Mouse (Mus musculus) kidney, postnatal 14 days (tissue): ENCODE results near the gene Lipe.
"Not testable (repeated sequence)": the region's sequence is repeated elsewhere in the genome, so short reads cannot be mapped to it uniquely, and the experiment has no call there.

Experiments
- DNase-seq: peaks from one replicate; pipeline ENCODE4 v3.0.0; 2022; ENCODE audit warnings: mixed read lengths

Lipe gene

DNA sequence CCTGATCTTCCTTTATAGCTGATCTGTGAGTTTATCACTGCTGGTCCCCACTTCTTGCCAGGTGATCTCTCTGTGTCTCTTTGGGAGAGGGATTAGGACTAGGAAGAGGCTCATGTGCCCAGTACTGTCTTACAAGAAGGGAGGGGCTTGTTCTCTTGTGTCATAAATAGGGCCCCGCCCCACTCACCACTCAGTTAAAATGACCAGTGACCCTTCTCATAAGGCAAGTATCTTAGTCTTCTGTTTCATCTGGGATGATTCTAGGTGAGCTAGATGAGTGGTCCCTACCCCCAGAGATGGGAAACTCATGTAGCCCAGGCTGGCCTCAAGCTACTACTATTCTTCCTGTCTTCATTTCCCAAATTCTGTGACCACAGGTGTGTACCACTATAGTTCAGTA is at the start of gene Lipe:
Gene Lipe (minus strand): TSS at position 101 of the 400 bp plus-strand sequence.
- no peak for DNase-seq

DNA sequence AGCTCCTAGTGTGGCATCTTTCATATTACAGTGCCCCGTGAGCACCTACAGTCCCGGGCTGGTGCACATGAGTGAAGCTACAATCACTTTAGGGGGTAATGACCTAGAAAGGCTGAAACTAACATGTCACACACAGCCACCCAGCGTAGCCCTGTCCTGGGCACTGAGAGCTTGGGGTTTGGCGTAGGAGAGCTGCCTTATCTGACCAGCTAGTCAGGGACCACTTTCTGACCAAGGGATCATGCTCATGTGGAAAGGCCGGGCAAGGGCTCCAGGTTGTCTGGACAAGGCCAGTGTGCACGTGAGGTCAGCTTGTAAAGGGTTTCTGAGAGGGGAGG is 42.3 kb upstream of the Lipe start:
- DNase-seq, result no peak

DNA sequence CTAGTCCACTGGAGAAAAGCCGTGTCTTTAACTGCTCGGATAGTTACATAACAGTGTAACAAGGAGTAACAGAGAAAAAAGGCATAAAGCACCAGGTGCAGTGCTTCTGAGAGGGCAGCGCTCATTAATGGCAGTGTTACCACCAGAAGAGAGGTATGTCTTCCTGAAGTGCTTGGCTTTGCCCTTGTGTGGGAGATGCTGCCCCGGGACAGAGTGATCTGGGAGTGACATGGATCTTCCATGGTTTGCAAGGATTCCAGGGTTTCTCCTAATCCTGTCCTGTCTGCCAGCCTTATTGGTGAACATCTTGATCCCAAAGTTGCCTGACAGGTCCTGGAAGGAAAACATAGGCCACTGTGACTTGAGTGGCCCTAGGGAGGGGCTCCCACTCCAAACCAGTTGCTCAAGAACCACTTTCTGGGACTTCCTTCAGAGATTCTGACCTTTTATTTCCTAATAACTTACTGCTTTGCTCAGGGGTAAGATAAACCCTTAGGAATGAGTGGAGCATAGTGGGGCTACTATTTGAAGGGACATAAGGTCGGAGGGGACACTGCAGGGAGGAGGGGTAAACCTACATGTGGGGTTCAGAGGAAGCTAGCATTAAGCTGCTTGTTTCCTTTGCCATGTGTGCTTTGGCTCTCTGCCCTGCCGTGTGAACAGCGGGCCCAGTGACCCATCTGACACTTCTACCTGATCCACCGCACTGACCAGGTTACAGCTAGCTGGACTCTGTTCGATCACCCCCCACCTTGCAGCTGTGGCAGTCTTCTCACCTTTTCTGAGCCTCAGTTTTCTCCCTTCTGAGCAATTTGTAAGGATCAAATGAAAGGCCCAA is 41.7 kb upstream of the Lipe start:
- DNase-seq, result peak; percentile 40

DNA sequence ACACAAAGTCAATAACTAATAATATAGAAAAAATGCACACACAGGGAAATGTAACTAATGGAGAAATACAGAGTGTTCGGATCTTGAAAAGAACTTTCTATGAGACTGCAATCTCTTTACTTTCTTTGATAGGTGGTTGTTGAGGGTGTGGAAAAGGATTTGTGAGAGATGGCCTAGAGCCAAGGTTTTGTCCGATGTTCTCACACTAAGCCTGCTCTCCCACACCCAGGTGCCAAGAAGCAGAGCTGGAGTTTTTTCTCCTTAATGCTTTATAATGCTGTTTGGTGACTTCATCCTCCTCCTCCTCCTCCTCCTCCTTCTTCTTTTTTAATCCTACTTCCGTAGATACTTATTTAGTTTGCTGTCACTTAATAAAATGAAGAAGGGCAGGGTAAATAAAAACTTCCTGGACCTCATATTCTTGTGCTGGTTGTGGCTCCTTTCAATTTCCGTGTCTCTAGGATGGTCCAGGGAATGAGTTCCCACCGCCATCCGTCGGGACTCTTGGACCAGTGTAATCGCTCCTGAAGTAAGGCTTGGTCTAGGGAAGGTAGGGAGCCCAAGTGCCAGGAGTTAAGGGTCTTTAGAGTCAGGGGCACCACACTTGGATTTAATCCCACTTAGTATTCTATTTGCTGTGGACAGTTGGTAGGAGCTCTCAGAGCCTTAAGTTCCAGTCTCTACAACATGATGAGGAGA is 40.8 kb upstream of the Lipe start:
- DNase-seq, result no peak

DNA sequence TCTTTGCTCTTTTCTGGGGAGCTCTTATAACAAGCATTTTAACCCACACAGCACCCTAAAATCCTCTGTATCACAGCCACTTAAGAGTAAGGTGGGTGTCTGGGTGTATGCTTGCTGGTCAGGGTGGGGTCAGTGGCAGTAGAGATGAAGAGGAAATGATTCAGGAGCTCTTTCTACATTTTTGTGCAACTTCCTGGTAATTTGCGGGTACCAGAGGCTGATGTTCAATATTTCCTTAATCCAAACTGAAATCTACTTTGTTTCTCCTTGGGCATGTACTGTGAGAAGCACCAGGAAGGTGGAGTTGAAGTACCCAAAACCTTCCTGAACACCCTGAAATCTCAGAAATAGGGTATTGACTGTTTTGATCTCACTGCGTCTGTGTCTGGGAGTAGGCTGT is 38.2 kb upstream of the Lipe start:
- no peak for DNase-seq

DNA sequence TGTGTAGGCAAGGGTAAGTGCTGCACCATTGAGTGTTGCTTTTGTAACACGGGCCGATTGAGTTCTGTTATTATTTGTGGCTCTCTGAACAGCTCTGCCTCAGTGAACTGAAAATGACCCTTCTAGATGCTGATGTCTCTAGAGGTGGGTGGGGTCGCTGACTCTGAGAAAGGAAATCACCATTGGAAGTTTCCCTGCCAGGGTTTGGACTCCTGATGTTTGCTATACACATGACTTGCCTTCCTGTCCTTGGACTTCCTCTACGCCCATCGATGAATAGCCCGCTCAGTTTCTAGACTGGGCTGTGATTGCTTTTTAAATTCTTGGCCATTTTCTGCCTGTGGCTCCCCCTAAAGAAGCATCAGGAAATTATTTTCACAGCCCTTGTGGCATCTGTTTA is 37.7 kb upstream of the Lipe start:
- peak; percentile 42 for DNase-seq

DNA sequence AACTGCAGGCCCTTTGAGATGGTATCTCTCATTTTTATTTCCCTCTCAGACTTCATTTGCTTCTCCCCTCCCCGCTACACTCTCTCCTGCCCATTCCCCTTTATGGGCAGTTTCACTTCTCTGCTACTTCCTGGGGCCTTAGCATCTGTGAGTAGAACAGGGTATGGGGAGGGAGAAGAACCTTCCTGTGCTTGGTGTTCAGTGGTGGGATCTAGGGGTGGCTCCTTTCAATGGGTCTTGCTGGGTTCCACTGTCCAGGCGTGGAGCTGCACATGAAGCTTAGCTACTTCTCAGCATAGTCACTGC is 37.0 kb upstream of the Lipe start:
- DNase-seq, result no peak

DNA sequence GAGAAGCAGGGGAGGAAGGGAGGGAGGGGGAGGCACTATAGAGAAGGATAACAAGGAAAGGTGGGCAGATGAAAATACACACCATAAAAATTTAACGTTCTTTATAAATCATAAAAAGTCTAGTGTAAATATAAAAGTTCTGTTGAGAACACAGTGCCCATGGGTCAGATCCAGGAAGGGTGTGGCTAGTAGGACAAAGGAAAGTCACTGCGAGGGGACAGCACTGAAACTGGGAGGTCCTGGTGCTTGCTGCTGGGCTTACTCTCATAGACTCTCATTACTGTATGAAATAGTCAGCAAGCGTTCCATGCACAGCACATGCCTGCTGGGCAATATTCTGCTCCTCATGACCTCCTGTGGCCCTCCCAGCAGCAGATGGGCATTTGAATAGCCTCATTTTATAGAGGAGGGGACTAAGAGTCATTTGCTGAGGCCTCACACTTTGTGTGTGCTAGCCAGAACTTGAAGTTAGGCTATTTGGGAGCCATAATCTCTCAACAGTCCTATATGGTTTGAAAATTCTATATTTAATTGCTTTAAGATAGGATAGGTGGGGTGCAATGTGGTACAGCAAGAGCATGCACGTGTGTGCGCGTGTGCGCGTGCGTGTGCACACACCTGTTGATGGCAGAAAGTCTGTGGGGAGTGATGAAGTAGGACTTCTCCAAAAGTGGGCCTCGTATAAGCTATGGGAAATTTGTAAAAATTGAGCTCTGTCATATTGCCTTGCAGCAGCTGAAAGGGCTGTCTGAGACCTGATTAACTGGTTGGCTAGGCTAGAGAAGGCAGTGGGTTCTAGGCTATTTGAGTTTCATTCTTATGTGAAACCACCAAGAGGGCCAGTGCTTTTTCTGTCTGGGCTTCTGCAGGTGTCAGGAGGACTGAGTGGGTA is 36.4 kb upstream of the Lipe start:
- peak; percentile 21 for DNase-seq

DNA sequence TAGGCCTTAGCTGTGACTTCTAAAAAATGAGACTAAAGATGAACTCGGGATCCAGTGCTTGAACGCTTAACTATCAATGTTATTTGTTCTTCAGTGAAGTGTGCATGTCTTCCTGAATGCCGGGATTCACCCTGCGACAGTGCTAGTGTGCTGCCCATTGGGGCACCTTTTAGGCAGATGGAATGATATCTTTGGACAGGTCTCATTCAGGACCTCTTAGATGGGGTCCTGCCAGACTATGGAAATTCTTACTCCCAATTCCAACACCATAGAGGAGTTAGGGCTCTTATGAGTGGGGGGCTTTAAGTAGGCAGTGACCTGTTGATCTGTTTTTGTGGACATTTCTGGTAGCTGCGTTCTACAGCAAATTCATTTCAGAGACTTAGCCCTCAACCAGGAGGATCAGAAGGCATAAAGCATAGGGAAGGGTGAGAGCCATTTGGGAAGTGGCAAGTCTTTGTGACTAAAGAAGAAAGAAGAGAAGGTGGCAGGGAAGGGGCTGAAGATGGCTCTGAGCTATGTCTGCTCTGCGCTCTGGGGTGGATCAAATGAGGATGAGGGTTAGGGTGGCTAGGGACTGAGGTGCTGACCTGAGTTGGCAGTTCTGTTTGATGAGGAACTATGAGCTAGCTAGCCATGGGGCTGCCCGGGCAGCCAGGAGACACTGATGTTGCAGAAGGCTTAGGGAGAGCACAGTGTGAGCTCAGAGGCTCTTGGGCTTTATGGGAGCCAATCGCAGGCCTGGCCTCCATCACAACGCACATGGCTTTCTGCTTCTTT is 35.5 kb upstream of the Lipe start:
- DNase-seq, result no peak

DNA sequence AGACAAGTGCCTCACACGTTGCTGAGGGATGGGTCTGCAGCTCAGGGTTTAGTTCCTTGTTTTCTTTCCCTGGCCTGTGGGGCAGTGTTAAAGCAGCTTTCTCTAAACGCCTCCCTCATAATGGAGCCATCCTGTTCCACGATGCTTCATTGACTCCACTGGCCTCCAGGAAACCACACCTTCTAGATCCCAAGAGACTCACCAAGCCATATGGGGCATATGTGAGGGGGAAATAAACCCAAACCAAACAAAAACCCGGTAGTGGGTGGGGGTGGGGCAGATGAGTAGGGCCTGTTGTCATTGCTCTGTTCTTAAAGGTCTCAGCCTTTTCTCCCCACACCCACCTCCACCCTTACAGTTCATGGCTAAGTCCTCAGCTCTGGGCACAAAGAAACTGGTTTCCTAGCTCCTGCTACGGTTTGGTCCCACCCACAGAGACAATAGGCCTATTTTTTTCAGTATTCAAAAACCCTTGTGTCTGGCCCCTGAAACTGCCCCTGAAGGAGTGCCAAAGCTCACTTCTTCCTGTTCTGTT is 34.6 kb upstream of the Lipe start:
- DNase-seq, result peak; percentile 28

DNA sequence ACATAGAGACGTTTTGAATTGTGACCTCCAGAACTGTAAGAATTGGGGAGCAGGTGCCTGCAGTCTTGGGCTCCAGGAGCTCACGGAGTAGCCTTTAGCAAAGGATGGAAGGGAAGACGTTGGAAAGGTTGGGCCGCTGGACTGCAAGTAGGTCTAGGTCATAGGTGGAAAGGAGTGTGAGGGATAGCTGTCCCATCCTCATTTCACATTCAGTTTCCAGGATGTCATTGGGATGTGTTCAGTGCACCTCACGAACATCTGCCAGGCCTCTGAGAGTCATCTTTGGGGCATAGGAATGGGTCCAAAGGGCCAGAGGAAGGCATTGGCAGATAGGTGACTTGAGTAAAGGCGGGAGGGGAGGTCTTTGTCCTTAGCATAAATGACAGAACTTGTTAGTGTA is 33.9 kb upstream of the Lipe start:
- no peak for DNase-seq

DNA sequence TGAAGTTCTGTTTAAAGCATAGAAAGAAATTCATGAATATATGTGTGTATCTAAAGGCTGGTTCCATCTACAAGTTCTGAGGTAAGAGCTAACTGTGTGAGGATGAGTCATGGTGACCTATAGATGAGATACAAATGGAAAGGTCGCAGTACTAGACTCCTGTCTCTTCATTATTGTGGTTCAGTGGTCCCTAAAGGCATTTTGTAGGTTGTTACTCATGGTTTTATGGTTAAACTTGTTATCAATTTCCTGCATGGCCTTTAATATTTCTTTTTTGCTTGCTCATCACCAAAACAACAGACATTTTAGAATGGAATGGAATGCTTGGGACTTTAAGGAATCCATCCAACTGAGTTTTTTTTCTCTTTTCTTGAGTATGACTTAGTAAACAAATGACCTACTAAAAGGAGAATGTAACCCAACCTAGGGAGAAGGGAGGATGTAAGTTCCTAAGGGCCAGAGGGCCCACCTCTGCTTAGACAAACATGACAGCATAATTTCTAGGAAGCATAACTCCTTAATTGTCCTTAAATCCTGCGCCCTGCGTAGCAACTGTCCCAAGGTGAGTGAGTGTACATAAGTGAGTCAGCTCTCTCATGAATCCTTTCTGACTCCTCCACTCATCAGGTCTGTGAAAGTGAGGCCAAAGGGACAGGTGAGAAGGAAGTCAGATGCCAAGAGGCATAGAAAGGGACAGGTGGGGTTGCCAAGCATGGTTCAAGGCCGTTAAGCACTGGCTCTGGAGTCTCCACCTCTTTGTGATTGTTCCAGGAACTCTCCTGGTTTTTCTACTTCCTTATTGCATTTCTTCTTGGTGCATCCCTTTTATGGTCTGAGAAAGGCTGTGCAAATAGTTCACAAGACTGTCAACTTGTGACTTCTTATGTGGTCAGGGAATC is 31.6 kb upstream of the Lipe start:
- no peak for DNase-seq

DNA sequence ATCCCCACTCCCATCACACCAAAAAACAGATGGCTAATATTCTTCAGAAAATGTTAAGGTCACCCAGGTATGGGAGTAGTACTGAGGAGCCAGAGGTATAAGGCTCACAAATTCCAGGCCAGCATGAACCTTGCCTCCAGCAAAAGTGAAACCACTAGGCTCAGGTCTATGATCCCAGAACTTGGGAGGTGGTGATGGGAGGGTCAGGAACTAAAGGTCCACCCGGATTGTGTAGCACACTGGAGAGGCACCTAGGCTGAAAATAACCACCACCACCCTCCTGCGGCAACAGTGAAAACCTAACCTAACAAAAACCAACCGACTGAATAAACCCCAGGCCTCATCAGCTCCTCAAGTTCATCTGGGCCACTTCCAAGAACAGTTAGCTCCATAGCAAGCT is 29.8 kb upstream of the Lipe start:
- DNase-seq, result no peak

DNA sequence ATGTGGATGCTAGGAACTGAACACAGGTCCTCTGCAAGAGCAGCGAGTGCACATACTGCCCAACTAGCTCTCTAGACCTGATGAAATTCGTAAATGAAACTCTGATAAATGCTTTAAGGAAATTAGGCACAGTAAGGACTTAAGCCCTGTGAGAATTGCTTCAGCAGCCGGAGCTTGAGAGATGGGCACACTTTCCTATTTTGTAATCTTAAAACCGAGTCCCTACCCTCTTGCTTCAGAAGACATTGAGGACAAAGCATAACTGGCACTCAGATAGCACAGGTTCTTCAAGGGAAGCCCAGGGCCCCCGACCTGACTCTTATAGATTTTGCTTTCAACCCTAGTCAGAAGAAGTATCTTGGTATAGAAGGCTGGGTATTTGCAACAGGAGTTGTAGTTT is 28.6 kb upstream of the Lipe start:
- no peak for DNase-seq

DNA sequence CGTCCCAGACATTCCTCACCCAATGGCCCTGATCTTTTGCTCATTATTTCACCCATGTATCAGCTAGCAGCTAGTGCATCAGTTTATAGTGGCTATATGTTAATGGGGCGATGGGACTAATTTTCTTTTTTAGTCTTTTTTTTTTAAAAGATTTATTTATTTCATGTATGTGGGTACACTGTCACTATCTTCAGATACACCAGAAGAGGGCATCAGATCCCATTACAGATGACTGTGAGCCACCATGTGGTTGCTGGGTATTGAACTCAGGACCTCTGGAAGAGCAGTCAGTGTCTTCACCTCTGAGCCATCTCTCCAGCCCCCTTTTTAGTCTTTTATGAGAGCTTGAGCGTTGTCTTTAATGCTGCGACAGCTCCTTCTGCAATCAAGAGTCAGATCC is 27.9 kb upstream of the Lipe start:
- not testable (repeated sequence) for DNase-seq

DNA sequence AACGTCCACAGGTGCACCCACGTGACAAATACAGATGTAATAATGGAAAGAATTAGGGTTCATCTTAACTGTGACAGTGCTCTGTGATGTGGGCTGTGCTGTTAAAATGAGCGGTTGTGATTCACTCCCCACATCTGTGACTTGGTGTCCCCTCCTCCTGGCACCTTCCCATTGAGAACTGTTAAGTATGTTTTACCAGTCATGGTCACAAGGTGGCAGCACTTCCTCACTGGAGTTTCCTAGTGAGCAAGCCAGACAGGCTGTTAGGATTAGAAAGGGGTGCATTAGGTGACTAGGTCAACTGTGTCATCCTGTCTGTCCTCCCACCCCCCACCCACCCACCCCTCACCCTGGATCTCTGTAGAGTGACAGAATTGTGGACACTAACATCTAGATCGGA is 25.9 kb upstream of the Lipe start:
- DNase-seq, result peak; percentile 85

DNA sequence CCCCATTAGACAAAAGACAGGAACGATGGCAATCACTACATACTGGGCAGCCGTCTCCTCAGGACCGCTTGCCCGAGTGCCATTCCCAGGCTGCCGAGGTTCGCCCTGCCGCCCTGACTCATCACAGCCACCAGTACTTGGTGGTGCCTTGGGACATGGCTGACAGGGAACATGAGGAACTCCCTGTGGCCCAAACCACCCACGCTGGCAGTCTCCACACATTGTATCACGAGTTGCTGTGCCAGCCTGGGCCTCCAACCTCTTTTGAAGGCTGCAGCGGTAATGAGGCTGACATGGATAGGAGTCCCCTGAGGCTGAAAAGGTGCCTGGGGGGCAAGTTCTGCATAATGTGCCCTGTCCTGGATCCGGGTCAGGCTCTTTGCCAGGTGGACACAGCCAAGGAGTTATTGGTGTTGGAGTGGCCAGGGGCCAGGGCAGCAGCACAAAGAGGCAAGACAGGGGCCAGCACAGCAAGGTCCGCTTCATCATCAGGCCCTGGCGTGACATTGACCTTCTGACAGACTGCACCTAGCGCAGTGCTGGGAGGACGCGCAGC is 23.9 kb upstream of the Lipe start:
- DNase-seq, result no peak

DNA sequence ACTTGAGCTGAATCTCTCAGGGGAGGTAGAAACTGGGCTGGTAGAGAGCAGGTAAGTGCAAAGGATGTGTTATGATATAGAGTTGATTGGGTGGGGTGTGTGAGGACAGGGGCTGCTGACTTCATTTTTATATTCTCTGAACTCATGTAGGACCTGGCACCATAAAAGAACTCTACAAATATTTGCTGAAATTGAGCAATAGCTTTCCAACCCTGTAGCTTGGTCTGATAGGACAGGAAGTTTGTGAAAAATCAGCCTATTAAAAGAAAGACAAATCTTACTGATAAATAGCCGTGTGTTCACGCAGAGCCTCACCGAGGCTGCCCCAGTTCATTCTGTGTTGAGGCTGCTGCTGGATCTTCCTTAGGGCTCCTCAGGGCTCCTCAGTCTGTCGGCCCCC is 21.4 kb upstream of the Lipe start:
- DNase-seq, result no peak

DNA sequence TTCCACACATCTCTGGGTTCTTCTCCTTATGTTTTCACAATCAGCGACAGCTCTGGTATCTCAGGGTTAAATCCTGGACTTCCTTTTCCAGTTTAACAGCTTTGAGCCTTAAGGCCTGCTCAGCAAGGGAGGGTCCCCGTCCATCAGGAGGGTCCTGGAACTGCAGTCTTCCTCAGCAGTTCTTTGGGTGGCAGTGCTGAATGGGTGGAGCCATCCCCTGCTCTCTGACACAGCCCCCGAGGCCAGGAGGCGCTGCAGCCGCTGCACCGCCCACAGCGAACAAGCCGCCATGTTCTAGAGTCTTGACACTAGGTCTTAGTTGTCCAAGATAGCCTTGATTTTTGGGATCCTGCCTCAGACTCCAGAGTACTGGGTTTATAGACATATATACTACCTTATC is 21.0 kb upstream of the Lipe start:
- no peak for DNase-seq

DNA sequence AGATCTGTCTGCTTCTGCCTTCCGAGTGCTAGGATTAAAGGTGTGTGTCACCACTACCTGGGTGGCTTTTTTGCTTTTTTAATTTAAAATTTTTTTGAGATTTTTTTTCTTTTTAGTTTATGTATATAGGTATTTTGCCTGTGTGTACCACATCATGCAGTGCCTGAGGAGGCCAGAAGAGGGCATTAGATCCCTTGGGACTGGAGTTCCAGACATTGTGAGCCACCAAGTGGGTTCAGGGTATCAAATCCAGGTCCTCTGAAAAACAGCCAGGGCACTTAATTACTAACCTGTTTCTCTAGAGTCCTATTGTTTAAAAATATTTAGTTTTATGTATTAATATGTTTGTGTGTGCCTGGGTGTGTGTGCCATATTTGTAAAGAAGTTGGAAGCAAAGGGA is 19.1 kb upstream of the Lipe start:
- peak; percentile 35 for DNase-seq

DNA sequence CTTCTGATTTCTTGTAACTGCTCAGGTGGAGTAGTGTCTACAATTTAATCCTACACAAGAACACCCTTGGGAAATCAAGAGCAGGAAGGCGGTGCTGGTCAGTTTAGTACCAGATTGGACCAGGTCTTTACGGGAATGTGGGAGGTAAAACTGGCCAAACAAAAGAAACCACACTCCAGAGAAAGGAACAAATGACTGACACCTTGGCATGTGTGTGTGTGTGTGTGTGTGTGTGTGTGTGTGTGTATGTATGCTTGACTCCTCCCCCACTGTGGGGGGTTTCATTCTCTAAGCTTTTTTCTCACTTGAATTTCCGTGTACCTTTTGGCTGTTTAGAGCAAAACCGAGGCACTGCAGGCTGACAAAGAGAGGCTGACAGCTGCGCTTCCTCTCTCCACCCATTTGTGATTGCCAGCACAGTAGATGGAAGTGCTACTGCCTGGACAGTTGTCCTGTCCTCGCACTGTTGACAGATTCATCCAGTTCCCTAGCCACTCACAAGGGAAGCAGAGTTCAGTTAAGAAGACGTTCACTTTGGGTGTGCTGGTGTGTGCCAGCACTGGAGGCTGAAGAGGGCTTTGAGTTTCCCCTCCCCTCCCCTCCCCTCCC is 14.4 kb upstream of the Lipe start, which contains the start of gene Cxcl17:
Gene Cxcl17 (minus strand): TSS at position 54 of the 609 bp plus-strand sequence.
- no peak for DNase-seq
